Mouse (Mus musculus): ENCODE results near the gene Phf7. TPM values are rescaled to one million over a fixed set of nuclear protein-coding genes. Genes with fewer than 3 reads are reported as not detected.
A peak's percentile ranks its signal among the peaks of the same experiment; 100 is the strongest.

Gene Phf7
- total RNA-seq (2021), result 6.8 and 9.6 TPM in 2 replicates
- long read RNA-seq, experiment 1, partial matches to known transcripts, result 2 of 9 reads
- long read RNA-seq, experiment 1, other reads (novel, unspliced or antisense), result 4 of 9 reads
- long read RNA-seq, experiment 2, partial matches to known transcripts, result 1 of 4 reads
- long read RNA-seq, experiment 2, other reads (novel, unspliced or antisense), result 2 of 4 reads

DNA sequence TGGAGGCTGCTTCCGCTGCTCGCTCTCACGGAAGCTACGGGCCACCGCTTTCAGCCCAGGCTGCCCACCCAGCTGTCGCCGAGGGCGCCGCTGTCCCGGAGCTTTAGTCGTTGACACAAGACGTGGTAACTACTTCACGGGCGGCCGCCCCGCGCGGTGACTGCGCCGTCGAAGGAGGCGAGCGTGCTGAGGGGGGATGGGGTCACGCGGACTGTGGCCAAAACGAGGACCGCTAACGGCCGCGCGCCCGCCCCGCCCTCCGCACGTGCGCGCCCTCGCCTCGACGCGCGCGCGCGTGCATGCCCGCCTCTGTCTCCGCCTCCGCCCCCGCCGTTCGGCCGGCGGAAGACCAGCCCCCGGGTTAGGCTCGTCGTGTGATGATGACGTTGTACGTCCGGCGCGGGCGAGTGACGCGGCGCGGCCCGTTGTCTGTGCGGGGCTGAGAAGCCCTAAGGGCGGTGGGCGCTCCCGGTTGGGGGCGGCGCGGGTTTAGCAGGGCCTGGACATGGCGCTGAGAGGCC is at the start of gene Phf7, which contains the start of gene Bap1:
Gene Phf7 (minus strand): TSS at position 234 of the 521 bp plus-strand sequence.
Gene Bap1 (plus strand): TSS at position 367 of the 521 bp plus-strand sequence.
- peak; percentile 98 for DNase-seq

DNA sequence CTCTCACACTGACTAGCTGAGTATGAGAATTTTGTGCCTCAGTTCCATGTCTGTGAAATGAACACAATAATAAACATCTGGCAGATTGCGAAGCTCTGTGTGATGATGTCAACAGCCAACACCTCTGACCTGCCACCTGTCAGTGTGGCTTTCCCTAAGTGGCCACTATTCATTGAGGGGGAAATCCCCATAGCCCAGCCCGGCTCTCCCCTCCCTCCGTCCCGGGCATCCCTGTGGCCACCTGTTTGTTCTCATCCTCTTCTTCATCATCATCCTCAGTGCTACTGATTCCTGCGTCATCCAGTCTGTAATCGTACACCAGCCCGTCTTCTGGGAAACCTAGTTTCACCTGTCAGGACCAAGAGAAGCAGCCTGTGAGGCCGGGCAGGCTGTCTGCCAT is 34.6 kb upstream of the Phf7 start:
- no peak for DNase-seq

DNA sequence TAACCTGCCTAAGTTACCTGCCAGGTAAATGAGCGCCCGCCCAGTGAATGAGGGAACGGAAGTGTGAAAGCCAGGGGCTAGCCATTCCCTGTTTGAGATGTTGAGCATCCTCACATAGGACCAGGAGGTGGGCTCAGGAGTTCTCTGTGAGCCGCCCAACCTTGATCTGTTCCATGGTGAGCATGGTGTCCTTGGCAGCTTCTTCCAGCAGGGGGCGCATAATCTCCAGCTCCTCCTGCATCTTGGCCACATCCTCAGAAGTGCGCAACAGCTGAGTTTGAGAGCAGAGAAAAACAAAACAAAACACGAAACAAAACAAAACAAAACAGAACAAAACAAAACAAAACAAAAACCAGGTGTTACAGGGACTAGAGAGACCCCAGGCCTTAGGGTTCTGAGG is 21.0 kb upstream of the Phf7 start:
- peak; percentile 89 for DNase-seq

DNA sequence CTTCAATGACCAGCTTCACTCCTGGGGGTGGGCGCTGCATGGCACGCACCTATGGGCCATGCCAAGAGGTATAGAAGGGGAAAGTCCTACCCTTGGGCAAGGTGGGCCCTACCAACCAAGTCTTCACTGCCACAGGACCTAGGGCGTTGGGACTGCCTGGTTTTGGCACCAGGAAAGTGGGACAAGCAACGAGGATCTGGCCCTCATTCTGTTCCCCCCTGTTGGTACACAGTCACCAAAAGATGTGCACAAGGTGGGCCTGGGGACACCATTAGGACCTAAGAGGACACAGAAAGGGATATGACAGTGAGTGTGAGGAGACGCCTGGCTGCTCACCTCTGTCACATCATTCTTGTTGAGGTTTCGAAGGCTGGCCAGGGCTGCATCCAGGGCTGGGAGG is 20.0 kb upstream of the Phf7 start:
- no peak for DNase-seq

DNA sequence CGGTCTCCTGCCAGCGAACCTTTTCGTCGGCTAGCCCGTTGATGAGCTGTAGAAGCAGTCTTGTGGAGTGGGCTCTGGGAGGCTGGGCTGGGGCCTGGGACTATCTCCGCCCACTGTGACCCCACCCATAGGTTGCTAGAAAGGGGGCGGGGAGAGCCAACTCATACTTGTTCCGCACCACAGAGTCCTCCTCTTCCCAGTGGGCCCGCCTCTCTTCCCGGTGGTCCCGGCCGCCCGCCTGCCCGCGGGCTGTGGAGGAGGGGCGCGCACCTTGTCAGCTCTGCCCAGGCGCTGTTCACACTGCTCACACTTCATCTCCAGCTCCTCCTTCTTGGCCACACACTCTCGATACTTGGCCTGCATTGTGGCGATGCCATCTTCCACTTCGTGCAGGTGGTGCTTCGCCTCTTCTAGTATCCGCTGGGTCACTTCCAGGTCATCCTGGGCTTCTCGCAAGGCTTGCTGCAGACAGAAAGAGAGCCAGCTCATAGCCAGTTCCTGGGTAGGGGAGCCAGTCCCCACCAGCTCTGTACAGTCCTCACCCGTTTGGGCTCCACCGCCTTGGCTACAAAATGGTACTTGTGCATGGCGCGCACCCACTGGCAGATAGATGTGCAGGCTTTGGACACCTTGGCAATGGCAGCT is 18.5 kb upstream of the Phf7 start:
- peak; percentile 43 for DNase-seq

DNA sequence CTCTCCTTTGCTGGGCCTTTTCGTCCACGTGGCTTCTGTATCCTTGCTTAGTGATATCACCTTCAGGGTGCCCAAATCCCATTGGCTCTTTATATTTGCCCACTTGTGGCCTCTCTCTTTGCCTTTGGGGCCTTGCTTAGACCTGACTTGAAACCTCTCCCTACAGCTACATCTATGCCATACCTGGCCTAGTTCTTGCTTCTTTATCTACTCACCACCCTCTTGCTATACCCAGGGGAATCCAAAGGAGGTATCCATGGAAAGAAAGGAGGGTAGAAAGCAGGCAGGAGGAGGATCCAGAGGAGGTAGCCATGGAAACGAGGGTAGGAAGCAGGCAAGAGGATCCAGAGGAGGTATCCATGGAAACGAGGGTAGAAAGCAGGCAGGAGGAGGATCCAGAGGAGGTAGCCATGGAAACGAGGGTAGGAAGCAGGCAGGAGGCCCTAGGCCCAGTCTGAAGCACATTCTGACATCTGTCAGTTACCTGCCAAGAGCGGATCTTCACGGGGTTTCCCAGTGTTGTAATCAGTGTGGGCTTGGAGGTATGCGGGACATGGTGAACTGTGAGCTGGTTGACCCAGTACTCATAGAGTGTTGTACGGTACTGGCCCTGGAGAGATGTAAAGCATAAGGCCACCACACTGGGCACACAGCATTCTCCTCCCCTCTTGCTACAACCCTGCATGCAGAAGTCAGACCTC is 17.3 kb upstream of the Phf7 start:
- DNase-seq, result no peak

DNA sequence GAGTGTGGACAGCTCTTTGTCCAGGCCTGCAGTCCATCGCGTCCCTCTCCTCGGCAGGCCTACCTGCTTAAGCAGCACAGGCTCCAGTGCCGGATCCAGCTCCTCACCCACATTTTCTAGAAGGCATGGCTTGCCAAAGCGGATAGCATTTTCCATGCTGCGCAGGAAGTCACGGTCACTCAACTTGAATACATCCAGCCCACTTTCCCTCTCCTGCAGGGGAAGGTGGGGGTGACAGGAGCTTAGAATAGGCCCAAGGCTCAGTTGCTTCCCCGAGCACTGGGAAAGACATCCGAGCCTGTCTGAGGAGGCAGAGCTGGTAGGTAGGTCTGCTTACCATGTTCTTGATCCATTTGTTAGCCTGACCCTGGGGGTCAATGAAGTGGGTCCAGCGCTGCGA is 16.5 kb upstream of the Phf7 start:
- DNase-seq, result no peak

DNA sequence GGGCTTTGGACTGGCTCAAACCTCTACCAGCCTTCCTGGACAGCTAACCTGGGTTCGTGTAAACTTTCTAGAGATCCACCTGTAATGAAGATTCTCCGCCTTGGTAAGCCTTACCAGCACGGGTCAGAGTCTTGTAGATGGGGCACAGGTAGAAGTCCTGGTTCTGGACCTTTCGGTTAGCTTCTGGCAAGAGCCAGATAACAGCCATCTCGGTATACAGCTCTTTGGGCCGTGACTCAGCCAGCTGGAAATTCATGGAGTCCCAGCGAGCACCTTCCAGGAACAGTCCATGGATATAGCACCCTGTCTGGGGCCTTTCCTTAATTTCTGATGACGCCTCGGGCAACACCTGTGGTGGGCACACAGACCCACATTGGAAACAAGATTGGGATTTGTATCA is 9.8 kb upstream of the Phf7 start:
- no peak for DNase-seq

DNA sequence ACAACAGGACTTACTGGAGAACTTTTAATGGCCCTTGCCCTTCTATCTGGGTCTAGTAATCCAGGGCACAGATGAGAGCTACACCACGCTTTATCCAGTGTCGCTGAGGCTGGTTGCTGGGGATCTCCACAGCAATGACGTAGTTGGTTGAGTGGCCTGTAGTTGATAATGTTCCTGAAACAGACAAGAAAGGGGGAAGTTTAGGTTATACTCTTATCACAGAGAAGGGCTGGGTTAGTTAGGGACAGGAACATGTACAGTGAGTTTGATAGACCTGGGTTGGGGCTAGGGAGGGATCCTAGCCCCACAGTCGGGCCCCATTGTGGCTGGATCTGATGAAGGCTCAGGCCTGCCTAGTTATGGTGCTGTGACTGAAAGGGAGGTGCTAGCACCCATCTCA is 9.3 kb upstream of the Phf7 start:
- DNase-seq, result no peak

DNA sequence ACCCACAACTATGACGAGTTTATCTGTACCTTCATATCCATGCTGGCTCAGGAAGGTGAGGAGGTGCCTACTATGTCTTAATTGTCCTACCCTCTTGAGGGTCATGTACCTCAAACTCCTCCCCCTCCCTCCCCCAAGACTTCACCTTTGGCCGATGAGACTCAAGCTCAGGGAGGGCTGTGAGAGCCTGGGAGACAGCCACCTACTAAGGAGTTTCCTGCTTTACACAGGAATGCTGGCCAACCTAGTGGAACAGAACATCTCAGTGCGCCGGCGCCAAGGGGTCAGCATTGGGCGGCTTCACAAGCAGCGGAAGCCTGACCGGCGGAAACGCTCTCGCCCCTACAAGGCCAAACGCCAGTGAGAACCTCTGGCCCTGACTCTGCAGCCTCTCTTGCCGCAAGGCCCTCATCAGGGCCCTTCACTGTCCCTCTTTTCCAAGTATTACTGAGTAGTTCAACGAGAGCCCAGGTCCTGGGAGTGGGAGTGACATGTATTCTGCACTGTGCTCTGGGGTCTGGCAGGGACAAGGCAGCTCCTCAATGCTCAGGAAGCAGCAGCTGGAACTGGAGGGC is 7.4 kb upstream of the Phf7 start:
- no peak for DNase-seq

DNA sequence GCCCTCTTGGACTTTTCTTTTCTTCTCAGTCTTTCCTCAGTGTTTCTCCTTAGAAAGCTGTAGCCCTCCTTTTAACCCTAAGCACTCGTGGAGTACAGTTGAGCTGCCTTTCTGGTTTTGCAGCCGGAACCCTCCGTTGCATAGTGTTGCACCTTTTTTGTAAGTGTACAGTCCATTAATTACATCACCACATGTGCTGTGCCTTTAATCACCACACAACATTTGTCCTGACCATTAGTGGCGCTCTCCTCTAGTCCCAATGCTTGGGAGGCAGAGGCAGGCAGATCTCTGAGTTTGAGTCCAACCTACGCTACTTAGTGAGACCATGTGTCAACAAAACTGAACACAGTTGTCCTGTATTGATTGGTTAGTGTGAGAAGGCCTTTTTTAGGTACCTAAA is 974 bp upstream of the Phf7 start:
- DNase-seq, result peak; percentile 2

DNA sequence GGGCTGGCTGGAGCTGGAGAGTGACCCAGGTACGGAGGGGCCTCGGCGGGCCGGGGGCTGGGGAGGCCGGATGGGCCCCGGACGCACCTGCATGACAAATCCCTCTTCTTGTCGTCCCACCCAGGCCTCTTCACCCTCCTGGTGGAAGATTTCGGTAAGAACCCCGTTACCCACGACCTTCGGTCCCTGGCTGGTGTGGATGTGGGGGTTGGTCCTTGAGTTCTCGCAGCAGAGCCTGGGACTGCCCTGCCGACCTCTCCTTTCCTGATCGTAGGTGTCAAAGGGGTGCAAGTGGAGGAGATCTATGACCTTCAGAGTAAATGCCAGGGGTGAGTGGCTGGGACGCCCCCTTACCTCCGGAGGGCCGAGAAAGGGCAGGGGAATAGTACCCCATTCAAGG is 509 bp upstream of the Phf7 start:
- no peak for DNase-seq

DNA sequence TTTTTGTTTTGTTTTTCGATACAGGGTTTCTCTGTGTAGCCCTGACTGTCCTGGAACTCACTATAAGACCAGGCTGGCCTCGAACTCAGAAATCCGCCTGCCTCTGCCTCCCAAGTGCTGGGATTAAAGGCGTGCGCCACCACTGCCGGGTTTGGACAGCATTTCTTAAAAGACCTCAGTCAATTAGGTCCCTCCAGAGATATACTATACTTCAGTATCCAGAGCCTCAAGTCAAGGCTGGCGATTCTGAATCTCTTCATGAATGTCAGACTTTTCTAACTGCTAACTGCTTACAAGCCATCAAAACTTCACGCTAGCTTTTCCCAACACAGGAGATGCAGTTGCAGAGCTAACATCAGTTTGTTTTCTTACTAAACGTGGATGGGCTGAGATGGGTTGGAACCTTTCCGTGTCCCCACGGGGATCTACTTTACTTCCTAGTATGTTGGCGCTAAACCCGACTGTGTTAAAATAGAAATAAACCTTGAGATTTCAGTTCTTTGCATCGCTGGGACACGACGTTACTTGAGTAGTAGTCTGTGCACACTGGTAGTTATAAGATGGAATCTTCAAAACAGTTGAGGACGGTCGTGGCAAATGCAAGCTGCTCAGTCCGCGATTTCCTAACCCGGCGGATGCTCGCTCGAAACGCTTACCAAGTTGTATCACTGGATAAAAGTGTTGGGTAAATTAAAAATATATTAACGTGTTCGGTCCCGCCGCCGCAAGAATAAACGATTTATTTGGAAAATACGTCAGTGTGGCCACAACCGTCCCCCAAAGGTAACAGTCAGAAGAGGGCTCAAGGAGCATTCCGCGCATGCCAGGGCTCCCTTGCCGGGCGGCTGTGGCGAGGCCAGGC is 664 bp downstream of the Phf7 start:
- no peak for DNase-seq

DNA sequence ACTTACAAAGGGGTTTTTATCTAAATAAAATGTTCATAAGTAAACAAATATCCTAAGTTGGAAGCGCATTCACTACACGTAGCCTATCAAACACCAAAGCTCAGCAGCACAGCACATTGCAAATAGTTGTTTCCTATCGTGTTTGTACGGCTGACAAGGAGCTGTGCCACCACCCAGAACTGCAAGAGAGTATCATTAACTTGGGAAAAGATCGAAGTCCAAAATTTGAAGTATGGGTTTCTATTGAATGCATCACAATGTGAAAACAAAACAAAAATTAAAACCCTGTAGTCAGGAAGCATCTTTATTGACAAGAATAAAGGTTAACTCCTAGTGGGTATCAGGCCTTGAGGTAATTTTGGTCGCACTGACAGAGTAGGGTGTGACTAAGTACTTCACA is 2.7 kb downstream of the Phf7 start:
- no peak for DNase-seq

DNA sequence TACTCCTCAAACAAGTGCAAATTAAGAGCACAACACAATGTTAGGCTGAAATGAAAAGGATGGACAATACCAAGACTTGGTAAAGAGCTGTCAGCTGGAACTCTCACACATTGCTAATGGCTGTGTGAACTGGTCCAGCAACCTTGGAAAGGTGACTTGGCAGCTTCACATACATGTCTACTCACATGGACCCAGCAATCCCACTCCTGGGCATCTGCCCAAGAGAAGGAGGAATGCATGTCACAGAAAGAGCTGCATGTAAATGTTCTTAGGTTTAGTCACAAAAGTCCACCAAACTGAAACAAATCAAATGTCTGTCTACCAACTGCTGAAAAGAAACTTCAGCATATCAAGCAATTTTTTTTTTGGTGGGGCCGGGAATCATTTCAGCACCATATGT is 5.2 kb downstream of the Phf7 start:
- DNase-seq, result no peak

DNA sequence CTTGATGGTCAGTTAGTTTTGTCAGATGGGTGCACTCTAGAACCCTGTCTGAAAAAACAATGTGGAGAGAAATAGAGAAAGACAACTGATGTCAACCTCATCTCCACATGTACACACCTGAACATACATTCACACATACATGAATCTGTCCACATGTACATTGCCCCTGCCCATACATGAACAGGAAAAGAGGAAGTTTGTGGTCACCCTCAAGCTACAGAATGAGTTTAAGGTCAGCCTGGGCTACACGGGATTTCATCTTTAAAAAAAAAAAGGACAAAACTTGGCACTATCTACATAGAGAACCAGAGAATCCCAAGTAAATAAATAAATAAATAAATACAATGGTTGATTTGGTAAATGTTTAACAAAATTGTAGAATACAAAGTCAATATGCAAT is 6.3 kb downstream of the Phf7 start:
- DNase-seq, result no peak

DNA sequence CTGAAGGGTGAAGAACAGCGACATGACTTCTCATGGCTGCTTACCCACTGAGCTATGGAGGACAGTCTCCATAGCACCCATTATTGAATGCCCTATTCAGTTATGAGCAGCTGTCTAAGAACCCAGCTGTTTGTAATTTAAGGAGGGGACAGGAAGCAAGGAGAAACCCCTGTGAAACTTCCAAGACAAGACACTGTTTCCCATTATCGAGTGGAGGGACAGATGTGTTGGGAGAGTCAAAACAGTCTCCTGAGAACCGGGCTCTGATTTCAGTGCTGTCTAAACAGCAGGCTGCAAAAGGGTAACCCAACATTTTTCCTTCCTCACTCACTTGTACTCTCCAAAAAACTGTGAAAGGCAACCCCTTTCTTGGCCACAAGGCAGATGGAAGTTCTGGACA is 10.6 kb downstream of the Phf7 start:
- DNase-seq, result no peak

DNA sequence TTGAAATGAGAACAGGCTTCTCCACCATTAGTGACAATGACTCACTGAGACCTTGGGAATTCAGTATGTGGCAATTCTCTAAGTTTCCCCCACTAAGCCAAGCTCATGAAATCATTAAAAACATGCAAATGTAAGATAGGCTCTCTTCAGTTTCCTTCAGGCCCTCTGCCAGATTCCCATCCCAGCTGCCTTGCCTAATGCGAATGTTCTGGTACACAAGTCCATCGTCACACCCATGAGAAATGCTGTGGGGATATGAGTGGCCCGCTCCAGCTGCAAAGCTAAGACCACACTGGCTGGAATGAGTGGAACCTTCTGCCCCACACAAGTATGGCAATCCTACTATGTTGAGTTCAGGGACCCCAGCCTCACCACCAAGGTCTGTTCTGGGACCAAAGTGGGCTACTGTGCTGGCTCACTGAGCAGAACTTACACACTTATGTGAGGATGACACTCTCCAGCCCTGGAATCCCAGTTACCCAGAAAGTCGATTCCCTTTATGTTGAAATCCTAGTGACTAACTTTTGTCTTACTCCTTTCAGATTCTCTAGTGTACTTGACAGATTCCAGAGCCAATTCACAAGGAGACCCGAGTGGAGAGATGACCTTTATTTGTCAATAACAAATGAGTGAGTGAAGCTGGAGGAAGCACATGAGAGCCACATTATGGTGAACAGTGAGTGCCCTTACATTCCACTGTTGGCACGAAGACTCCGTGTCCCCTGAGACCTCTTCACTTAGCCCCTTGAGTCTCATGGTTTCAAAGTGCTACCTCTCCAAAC is 13.8 kb downstream of the Phf7 start:
- peak; percentile 73 for DNase-seq

DNA sequence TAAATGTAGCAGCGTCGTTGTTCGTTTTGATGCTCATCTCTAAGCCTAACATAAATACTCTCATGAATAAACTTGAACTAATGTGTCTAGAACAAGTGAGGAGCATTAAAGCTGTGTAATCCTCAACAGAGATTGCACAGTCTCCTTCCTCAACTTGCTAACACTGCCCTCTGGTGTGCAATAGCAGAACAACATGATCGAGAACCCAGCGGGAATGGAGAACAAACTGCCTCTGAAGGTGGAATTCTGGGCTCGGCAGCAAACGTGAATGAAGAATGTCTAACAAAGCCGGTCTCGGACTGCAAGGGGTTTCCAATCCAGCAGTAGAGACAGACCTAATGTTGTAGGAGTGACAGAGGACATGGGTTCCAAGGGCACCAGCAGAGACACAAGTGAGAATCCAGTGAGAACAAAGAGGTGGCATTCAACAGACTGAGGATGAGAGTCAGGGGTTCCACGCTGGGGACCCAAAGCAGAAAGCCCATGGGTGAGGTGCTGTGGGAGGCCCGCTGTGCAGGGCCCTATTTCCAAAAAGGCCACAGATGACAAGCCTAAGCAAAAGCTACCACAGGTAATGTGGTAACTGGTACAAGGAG is 17.0 kb downstream of the Phf7 start:
- peak; percentile 87 for DNase-seq

DNA sequence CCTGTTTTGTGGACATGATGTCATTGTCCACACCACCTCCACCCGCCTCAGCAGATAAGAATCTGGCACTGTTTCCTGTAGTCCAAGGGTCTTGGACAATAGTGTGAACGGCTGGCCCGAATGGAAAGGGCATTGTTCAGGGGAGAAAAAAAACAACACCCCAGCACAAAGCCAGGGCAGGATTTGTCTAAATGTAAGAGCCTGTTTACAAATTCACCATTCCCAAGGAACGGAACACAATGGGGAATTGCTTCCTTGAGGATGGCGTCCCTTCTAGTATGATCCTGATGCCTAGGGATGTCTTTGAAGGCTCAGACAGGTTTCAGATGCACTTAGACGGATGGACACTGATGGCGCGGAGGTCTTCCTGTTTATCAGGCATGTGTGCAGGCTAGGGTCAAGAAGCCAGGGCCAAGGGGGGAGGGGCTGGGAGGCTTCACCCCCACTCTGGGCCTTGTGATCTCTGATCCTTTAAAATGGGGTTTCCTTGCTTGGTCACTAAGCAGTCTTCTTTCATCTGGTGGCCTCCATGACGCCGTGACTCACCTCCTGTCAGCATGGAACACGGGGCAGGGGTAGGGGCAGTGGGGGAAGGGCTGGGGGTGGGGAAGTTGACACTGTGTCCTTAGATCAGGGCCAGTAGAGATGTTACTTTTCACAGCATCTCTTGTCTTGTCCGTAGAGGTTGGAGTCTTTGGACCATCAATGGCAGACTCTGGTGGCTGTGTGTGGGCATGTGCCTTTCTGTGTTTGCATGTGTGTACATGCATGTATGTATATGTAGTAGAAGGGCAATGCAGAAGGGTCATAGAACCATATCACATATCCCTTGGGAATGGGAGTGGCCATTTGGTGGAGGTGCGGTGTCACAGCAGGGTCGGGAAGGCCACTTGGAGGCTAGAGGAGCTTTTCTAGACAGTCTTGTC is 17.8 kb downstream of the Phf7 start:
- peak; percentile 53 for DNase-seq

Measured in adrenal gland, postnatal 14 days (tissue).